Mouse (Mus musculus): Measurements from ENCODE around the gene Dazap1. TPM values are rescaled to one million over a fixed set of nuclear protein-coding genes. Genes with fewer than 3 reads are reported as not detected.
A peak's percentile ranks its signal among the peaks of the same experiment; 100 is the strongest.

The Dazap1 gene
- polyA plus RNA-seq, 1 experiment from 2014 or later: 60.8 TPM

DNA sequence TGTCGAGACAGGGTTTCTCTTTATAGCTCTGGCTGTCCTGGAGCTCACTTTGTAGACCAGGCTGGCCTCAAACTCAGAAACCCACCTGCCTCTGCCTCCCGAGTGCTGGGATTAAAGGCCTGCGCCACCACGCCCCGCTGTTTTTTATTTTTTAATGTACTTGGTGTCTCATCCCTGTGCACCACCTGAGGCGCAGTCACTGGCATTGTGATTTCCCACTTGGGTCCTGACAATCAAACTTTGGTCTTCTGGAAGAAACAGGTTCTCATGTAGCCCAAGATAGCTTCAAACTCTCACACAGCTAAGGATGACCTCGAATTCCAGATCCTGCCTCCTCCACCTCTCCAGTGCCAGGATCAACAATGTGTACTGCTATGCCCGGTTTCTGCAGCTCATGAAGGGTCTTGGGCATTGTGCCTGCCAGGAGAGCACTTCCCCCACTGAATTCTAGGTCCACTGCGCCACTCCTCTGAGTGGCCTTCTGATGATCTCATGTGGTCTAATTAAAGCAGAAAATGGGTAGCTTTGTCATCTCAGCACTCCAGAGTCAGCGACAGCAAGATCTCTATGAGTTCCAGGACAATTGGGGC is 1.6 kb downstream of the Dazap1 start:
- no peaks in the 10 kb centered on the region for H3K9me3 ChIP-seq
- WGBS: 91% methylated on average over 10 of the region's 10 CpGs
- H3K27ac ChIP-seq: no peak overlapping the region
- H3K36me3 ChIP-seq (replicated peaks): 0 out of 2 replicates have a peak, but pooled peaks cover 5% of the 10 kb centered on the region
- H3K4me1 ChIP-seq: peaks cover 63% of the 10 kb centered on the region
- no peaks in the 10 kb centered on the region for H3K27me3 ChIP-seq (replicated peaks)
- no peak overlapping the region for H3K4me3 ChIP-seq
- no peak overlapping the region for H3K4me2 ChIP-seq
- no peak overlapping the region for H3K9ac ChIP-seq
- ATAC-seq (replicated peaks): no peak

DNA sequence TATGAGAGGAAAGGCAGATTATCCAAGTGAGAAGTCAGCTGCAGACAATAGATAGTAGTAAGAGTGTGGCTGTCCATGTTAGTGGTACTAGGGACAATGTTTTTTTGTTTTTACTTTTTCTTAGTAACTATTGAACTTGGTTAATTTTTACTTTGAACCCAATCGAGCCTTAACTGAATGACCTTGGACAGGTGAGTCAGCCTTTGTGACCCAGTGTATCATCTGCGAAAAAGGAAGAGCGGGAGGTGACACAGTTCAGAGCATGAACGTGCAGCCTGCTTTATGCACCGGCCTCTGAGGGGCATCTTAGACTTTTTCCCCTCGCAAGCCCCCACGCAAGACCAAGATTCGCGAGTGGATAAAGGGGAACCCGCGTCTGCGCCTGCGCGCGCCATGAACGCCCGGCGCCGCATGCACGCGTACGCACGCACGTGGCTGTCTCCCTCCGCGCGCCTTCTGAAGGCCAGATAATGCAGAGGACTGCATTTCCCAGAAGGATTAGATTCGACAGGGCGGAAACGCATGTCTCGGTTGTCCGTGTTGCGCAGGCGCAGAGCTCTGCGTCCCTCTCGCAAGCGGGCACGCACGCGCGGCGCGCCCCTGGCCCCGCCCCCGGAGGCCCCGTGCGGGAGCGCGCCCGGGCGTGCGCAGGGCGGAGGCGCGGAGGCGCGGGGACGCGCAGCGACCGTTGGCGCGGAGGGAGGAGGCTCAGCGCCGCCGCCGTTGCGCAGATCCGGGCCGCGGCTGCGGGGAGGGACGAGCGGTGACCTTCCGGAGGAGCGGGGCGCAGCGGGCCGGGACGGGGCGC is 3.3 kb downstream of the Dazap1 start:
- peak; percentile 76 for ATAC-seq (replicated peaks)
- WGBS: 1% methylated on average over 75 of the region's 81 CpGs
- peak overlapping the region; percentile 96 for H3K9ac ChIP-seq
- H3K27ac ChIP-seq: peak overlapping the region; percentile 81
- no peaks in the 10 kb centered on the region for H3K27me3 ChIP-seq (replicated peaks)
- peak overlapping the region; percentile 93 for H3K4me3 ChIP-seq
- no peaks in the 10 kb centered on the region for H3K36me3 ChIP-seq (replicated peaks)
- peak overlapping the region; percentile 74 for H3K4me2 ChIP-seq
- H3K4me1 ChIP-seq: peaks cover 77% of the 10 kb centered on the region
- H3K9me3 ChIP-seq: no peaks in the 10 kb centered on the region

DNA sequence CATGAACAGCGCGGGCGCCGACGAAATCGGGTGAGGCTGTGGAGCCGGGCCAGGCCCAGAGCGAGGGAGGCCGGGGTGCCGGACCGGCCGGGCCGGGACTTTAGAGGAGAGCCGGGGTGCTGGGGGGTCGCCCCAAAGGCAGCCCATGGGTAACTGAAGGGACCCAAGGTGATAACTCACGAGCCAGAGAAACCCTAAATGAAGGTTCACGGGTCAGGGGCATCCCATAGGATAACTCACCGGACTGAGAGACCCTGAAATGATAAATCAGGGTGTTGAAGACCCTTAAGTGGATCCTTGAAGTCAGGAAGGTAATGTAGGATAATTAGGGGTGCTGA is 3.8 kb downstream of the Dazap1 start:
- WGBS: under 1% methylated on average over 18 of the region's 18 CpGs
- H3K4me1 ChIP-seq: peaks cover 75% of the 10 kb centered on the region
- no peak for ATAC-seq (replicated peaks)

DNA sequence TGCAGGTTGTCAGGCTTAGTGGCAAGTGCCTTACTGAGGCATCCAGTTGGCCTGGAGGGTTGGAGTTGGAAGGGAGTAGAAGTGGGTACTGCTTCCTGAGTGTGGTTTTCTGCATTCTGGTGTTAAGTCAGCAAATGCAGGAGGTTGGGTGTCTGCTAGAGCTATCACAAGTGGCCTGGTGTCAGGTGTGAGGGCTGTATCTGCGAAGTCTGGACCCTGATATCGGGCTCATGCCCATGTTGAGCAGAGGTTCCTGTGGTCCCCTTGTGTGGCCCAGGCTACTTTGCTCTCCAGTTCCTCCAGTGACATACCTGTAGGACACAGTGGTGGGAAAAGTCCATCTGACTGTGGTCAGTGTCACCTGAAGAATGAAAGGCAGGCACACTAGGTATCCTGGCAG is 8.8 kb downstream of the Dazap1 start:
- 0 out of 2 replicates have a peak overlapping the region, but pooled peaks have one; percentile 5 for H3K9ac ChIP-seq
- 93% methylated on average over 2 of the region's 2 CpGs for WGBS
- H3K36me3 ChIP-seq (replicated peaks): no peaks in the 10 kb centered on the region
- no peak for ATAC-seq (replicated peaks)
- no peak overlapping the region for H3K4me2 ChIP-seq
- no peaks in the 10 kb centered on the region for H3K27me3 ChIP-seq (replicated peaks)
- no peaks in the 10 kb centered on the region for H3K9me3 ChIP-seq
- peaks cover 60% of the 10 kb centered on the region for H3K4me1 ChIP-seq
- no peak overlapping the region for H3K4me3 ChIP-seq
- no peak overlapping the region for H3K27ac ChIP-seq

More for the DNA sequence above, 3.8 kb downstream of the Dazap1 start:
- peak overlapping the region; percentile 74 for H3K4me2 ChIP-seq
- no peaks in the 10 kb centered on the region for H3K36me3 ChIP-seq (replicated peaks)
- H3K27me3 ChIP-seq (replicated peaks): no peaks in the 10 kb centered on the region
- peak overlapping the region; percentile 81 for H3K27ac ChIP-seq
- peak overlapping the region; percentile 96 for H3K9ac ChIP-seq
- no peaks in the 10 kb centered on the region for H3K9me3 ChIP-seq
- H3K4me3 ChIP-seq: peak overlapping the region; percentile 93

DNA sequence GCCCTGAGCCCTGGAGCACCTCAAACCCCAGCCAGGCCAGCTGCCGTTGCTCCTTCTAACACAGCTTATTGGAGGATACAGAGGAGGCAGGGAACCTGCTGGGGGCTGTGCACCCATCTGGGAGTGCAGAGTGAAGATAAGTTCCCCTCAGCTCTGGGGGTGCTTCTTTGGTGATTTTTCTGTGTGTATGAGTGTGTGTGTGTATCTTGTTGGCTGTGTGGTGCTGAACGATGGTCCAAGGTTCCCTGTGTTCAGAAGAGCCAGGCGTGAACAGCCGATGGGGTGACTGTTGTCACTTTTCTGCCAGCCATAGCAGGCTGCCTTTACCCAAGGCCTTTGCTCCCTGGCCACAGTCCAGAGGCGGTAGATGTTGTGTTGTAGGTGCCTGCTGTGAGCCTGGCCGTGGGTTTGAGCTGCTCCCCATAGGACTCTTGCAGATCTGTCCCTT is 9.5 kb downstream of the Dazap1 start:
- peaks cover 56% of the 10 kb centered on the region for H3K4me1 ChIP-seq
- no peak for ATAC-seq (replicated peaks)
- no peak overlapping the region for H3K4me2 ChIP-seq
- H3K9me3 ChIP-seq: no peaks in the 10 kb centered on the region
- 67% methylated on average over 6 of the region's 6 CpGs for WGBS
- no peaks in the 10 kb centered on the region for H3K27me3 ChIP-seq (replicated peaks)
- H3K9ac ChIP-seq: 0 out of 2 replicates have a peak overlapping the region, but pooled peaks have one; percentile 5
- no peak overlapping the region for H3K27ac ChIP-seq
- no peaks in the 10 kb centered on the region for H3K36me3 ChIP-seq (replicated peaks)
- H3K4me3 ChIP-seq: no peak overlapping the region

DNA sequence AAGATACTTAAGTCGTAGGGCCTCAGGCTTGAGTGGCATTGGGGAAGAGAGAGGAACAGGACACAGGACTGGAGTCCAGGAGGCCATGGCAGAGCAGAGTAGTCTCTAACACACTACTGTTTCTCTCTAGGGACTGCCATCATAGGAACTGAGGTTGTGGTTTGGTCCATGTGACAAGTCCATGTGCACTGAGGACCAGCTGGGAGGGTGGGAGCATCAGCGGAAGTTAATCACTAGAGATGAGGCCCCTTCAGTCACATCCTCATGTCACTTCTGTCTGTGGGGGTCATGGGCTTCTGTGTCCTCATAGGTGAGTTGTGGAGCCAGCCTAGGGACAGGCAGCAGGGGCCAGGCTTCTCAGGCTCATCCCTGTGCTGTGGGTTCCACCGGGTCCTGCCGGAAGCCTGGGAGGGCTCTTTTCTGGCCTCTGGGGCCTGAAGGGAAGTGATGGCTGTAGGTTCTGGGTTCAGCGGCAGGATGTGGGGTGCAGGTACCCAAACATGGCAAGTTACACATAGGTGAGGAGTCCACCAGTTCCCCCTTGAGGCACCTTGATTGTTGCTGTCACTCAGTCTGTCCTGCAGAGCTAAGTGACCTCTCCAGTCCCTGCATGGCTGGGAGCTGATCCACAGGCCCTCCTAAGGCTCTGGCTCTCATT is 10.0 kb downstream of the Dazap1 start:
- ATAC-seq (replicated peaks): no peak
- peaks cover 50% of the 10 kb centered on the region for H3K4me1 ChIP-seq
- H3K27me3 ChIP-seq (replicated peaks): no peaks in the 10 kb centered on the region
- no peak overlapping the region for H3K9ac ChIP-seq
- 84% methylated on average over 5 of the region's 5 CpGs for WGBS
- no peak overlapping the region for H3K4me2 ChIP-seq
- H3K9me3 ChIP-seq: no peaks in the 10 kb centered on the region
- H3K4me3 ChIP-seq: no peak overlapping the region
- no peaks in the 10 kb centered on the region for H3K36me3 ChIP-seq (replicated peaks)
- 0 out of 2 replicates have a peak overlapping the region, but pooled peaks have one; percentile 8 for H3K27ac ChIP-seq

DNA sequence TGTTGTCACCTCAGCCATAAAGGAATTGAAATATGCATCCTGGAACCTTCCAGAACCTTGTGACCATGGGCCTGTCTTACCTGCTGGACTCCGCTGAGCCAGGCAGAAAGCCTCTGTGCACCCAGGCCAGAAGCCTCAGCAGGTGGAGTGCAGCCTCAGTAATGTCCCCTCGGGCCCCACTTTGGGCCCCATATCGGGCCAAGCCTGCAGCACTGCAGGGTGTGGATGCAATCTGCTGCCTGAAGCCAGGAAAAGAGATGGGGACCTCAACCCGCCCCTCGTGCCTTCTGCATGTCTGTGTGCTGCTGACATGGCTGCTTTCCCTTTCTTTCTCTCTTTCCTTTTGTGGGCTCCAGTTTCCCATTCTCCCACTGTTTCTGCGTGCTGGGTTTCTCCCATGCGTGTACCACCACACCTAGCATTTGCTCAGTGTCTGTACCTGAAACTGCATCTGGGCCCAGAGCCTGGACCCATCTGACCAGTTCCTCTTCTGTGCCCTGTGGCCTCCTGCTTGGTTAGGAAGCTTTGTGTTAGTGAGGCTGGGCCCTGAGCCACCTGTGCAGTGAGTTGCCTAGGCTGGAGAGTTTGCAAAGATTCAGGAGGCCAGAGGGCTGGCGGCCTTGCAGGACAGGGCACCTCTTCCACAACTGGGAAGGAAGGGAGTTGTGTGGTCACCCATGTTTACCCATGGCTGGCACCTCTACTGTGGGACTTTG is 10.7 kb downstream of the Dazap1 start:
- Histone ChIP-seq H3K27ac (0 out of 2 replicates have a peak overlapping the region, but pooled peaks have one; percentile 8), H3K4me1 (peaks cover 43% of the 10 kb centered on the region), H3K9me3 (no peaks in the 10 kb centered on the region), H3K36me3 (replicated peaks) (0 out of 2 replicates have a peak, but pooled peaks cover 4% of the 10 kb centered on the region), H3K9ac (no peak overlapping the region), H3K4me2 (no peak overlapping the region), H3K27me3 (replicated peaks) (no peaks in the 10 kb centered on the region), H3K4me3 (no peak overlapping the region)
- ATAC-seq (replicated peaks): no peak
- WGBS: 86% methylated on average over 8 of the region's 8 CpGs

DNA sequence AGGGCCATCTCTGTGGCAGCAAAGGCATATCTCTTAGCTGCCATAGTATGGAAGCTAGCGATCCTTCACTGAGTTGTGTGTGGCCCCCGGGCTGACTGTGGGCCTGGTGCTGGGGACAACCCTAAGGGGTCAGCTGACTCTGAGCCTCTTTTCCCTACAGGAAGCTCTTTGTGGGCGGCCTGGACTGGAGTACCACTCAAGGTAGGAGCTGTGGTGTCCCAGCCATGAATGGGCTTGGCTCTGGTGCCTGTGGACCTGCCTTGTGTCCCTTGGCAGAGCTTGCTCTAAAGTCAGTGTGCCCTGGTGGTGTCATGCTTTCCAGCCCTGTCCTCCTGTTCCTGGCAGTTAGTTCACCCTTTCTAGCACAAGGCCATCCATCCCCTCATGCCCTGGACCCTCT is 12.6 kb downstream of the Dazap1 start:
- H3K27me3 ChIP-seq (replicated peaks): no peaks in the 10 kb centered on the region
- 91% methylated on average over 3 of the region's 3 CpGs for WGBS
- peaks cover 25% of the 10 kb centered on the region for H3K4me1 ChIP-seq
- no peak overlapping the region for H3K4me2 ChIP-seq
- ATAC-seq (replicated peaks): no peak
- H3K9me3 ChIP-seq: no peaks in the 10 kb centered on the region
- no peak overlapping the region for H3K4me3 ChIP-seq
- H3K36me3 ChIP-seq (replicated peaks): peaks cover 21% of the 10 kb centered on the region
- H3K27ac ChIP-seq: no peak overlapping the region
- H3K9ac ChIP-seq: no peak overlapping the region

DNA sequence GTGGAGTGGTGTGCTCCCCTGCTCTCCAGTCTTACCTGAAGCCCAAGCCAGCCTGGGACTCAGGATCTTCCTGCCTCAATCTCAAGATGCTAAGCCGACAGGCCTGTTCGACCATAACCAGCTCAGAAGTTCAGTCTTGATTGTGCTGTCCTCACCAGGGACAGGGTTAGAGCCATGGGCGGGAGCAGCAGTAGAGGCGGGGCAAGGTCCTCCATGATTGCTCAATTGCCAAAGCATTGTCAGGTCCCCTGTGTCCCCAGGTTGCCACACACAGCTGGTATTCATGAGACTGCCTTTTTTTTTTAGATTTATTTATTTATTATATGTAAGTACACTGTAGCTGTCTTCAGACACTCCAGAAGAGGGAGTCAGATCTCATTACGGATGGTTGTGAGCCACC is 15.0 kb downstream of the Dazap1 start:
- no peak for ATAC-seq (replicated peaks)
- H3K9me3 ChIP-seq: no peaks in the 10 kb centered on the region
- H3K9ac ChIP-seq: no peak overlapping the region
- no peak overlapping the region for H3K27ac ChIP-seq
- H3K4me2 ChIP-seq: no peak overlapping the region
- H3K4me3 ChIP-seq: no peak overlapping the region
- 86% methylated on average over 5 of the region's 5 CpGs for WGBS
- peaks cover 31% of the 10 kb centered on the region for H3K36me3 ChIP-seq (replicated peaks)
- no peaks in the 10 kb centered on the region for H3K27me3 ChIP-seq (replicated peaks)
- H3K4me1 ChIP-seq: peaks cover 5% of the 10 kb centered on the region; the same call in 1 of the 2 replicates

DNA sequence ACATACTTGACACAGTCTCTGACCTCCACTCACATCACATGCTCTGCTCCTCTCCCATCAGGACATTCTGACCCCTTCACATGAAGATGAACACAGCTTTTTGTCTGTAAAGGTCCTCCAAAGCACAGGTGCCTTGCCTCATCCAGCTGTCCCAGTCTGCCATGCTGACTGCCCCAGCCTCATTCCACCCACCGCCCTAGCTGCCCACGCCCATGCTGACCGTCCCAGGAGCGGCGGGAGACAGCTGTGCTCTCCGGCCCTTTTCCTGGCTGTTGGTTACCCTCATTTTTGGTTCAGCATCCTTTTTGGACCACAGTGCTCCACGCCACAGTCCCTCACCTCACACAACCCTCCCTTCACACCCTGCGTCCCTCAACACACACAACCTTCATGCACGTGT is 17.1 kb downstream of the Dazap1 start:
- 93% methylated on average over 9 of the region's 9 CpGs for WGBS
- no peak for ATAC-seq (replicated peaks)
- Histone ChIP-seq H3K9ac (no peak overlapping the region), H3K36me3 (replicated peaks) (peaks cover 32% of the 10 kb centered on the region), H3K27ac (no peak overlapping the region), H3K27me3 (replicated peaks) (no peaks in the 10 kb centered on the region), H3K4me2 (no peak overlapping the region), H3K4me3 (no peak overlapping the region), H3K9me3 (no peaks in the 10 kb centered on the region), H3K4me1 (peaks cover 2% of the 10 kb centered on the region; the same call in 1 of the 2 replicates)

DNA sequence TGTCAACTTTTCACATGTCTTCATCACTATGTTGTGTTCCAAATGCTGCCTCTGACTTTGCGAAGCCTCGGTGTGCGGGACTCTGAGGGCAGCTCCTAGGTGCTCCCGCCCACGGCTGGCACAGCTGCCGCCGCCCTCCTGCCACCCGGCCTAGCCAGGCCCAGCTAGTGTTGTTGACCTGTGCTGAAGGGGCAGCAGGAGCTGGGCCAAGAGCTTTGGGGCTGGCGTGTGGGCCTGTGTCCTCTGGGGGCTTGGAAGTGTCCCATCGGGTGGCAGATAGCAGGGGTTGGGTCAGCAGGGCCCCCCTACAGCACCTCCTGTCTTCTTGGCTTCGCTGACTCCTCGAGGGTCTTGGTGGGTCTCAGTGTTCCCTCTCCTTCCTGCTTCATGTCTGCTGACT is 18.0 kb downstream of the Dazap1 start:
- WGBS: 95% methylated on average over 12 of the region's 12 CpGs
- ATAC-seq (replicated peaks): no peak
- Histone ChIP-seq H3K27me3 (replicated peaks) (no peaks in the 10 kb centered on the region), H3K9ac (no peak overlapping the region), H3K4me1 (no peaks in the 10 kb centered on the region), H3K4me2 (no peak overlapping the region), H3K27ac (no peak overlapping the region), H3K36me3 (replicated peaks) (peaks cover 36% of the 10 kb centered on the region), H3K4me3 (no peak overlapping the region), H3K9me3 (no peaks in the 10 kb centered on the region)

DNA sequence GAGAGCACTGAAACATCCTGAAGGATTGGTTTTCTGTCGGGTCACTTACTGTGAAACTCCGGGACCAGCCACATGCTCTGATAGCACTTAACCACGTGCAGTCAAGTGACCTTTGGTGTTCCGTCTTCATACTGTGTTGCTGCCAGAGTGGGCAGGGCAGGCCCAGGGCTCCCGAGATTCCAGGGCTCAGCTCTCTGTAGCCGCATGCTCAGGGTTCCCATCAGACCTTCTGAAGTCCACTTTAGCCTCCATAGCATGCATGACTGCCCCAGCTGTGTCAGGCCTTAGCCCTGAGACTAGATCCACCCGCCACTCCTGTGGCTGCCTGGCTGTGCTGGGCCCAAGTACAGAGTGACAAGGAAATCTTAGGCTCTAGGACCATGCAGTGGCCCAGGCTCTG is 20.0 kb downstream of the Dazap1 start:
- no peaks in the 10 kb centered on the region for H3K9me3 ChIP-seq
- H3K9ac ChIP-seq: no peak overlapping the region
- ATAC-seq (replicated peaks): no peak
- peaks cover 44% of the 10 kb centered on the region for H3K36me3 ChIP-seq (replicated peaks)
- H3K27ac ChIP-seq: no peak overlapping the region
- WGBS: 88% methylated on average over 7 of the region's 7 CpGs
- no peaks in the 10 kb centered on the region for H3K27me3 ChIP-seq (replicated peaks)
- H3K4me2 ChIP-seq: no peak overlapping the region
- no peak overlapping the region for H3K4me3 ChIP-seq
- H3K4me1 ChIP-seq: no peaks in the 10 kb centered on the region
